Mouse (Mus musculus) liver, embryonic 16.5 days (tissue): Measurements from ENCODE around the gene Hbs1l. TPM values are rescaled to one million over a fixed set of nuclear protein-coding genes. Genes with fewer than 3 reads are reported as not detected.

ENCODE experiments used
- ATAC-seq: fragments of 200-750 bp; cut with Nextera tagmentation; 2 replicates; pipeline ENCODE4 v1.8.0; 2017; ENCODE audit warnings: low read depth, mild to moderate bottlenecking, moderate number of reproducible peaks, moderate library complexity
- H3K27ac ChIP-seq: fragments of 300-500 bp; sonication (generic); 2 replicates; pipeline ENCODE4 v1.5.1; 2014; ENCODE audit warnings: mild to moderate bottlenecking, low read length
- H3K27me3 ChIP-seq: fragments of 300-500 bp; sonication (generic); 2 replicates; pipeline ENCODE4 v1.6.1; 2014; ENCODE audit warnings: low read depth, low read length, mixed read lengths; ENCODE audit not compliant: control insufficient read depth, insufficient read depth
- H3K36me3 ChIP-seq: fragments of 300-500 bp; sonication (generic); 2 replicates; pipeline ENCODE4 v1.6.1; 2014; ENCODE audit warnings: mild to moderate bottlenecking; ENCODE audit not compliant: control insufficient read depth, insufficient read depth
- H3K4me1 ChIP-seq: fragments of 300-500 bp; sonication (generic); 2 replicates; pipeline ENCODE4 v1.6.1; 2014; ENCODE audit warnings: low read depth, low read length, mixed read lengths; ENCODE audit not compliant: control insufficient read depth
- H3K4me2 ChIP-seq: fragments of 300-500 bp; sonication (generic); 2 replicates; pipeline ENCODE4 v1.6.1; 2014; ENCODE audit warnings: low read depth, low read length, mixed read lengths
- H3K4me3 ChIP-seq: fragments of 300-500 bp; sonication (generic); 2 replicates; pipeline ENCODE4 v1.5.1; 2014; ENCODE audit warnings: low read depth, mild to moderate bottlenecking, low read length
- H3K9ac ChIP-seq: fragments of 300-500 bp; sonication (generic); 2 replicates; pipeline ENCODE4 v1.6.1; 2014; ENCODE audit warnings: low read depth, low read length
- H3K9me3 ChIP-seq: fragments of 300-500 bp; sonication (generic); replicated peaks from 2 replicates; pipeline ENCODE4 v1.6.1; 2016; ENCODE audit warnings: low read length; ENCODE audit not compliant: control insufficient read depth
- WGBS: fragments of 180-500 bp; shearing (Covaris S2); extraction: QIAGEN DNeasy Blood & Tissue Kit; methylation state at CpG from one replicate; pipeline ENCODE4 v1.1.7; 2014; ENCODE audit not compliant: insufficient replicate concordance; 5-methylcytosine and 5-hydroxymethylcytosine counted together
- polyA plus RNA-seq: library from polyadenylated mRNA; unstranded; fragments of >200 nt; fragmentation: Nextera tagmentation; extraction: Ambion mirVana; gene quantifications from 2 replicates; pipeline ENCODE4 v1.2.1, GENCODE M21; 2015

The Hbs1l gene
- 58.7 and 63.2 TPM in 2 replicates for polyA plus RNA-seq

- Histone ChIP-seq H3K27ac (peak within 1 kb of the TSS; percentile 75), H3K27me3 (no peaks in the 10 kb centered on the region), H3K4me3 (peak within 1 kb of the TSS; percentile 74), H3K36me3 (peaks cover 15% of the 10 kb centered on the region), H3K9me3 (no peaks in the 10 kb centered on the region), H3K9ac (peak within 1 kb of the TSS; percentile 95), H3K4me1 (peaks cover 17% of the 10 kb centered on the region), H3K4me2 (peak within 1 kb of the TSS; percentile 73)
- under 1% methylated on average over 71 of the region's 81 CpGs for WGBS
- ATAC-seq: peak; percentile 99
These were observed at the start of gene Hbs1l for GRCm38 (mm10) chr10:21295759-21296621. TSS of gene Hbs1l (plus strand) at chr10:21295979.

GRCm38 (mm10) chr10:21248556-21248955, 47.2 kb upstream of the Hbs1l start:
- ATAC-seq: no peak
- Histone ChIP-seq H3K27ac (no peak overlapping the region), H3K4me3 (no peak overlapping the region), H3K4me2 (no peak overlapping the region), H3K27me3 (no peaks in the 10 kb centered on the region), H3K4me1 (peaks cover 9% of the 10 kb centered on the region), H3K9me3 (no peaks in the 10 kb centered on the region), H3K9ac (no peak overlapping the region), H3K36me3 (no peaks in the 10 kb centered on the region)
- WGBS: 65% methylated on average over 4 of the region's 4 CpGs

- H3K36me3 ChIP-seq: no peaks in the 10 kb centered on the region
- H3K4me3 ChIP-seq: no peak overlapping the region
- no peaks in the 10 kb centered on the region for H3K9me3 ChIP-seq
- peak overlapping the region; percentile 11; the same call in 1 of the 2 replicates for H3K9ac ChIP-seq
- H3K27ac ChIP-seq: no peak overlapping the region; the same call in 1 of the 2 replicates
- no peaks in the 10 kb centered on the region for H3K27me3 ChIP-seq
- H3K4me2 ChIP-seq: no peak overlapping the region
- H3K4me1 ChIP-seq: peaks cover 13% of the 10 kb centered on the region
- WGBS: 48% methylated on average over 15 of the region's 15 CpGs
- peak; percentile 45; the same call in 1 of the 2 replicates for ATAC-seq
These were observed 43.8 kb upstream of the Hbs1l start for GRCm38 (mm10) chr10:21251881-21252534.

- peaks cover 15% of the 10 kb centered on the region for H3K4me1 ChIP-seq
- no peak overlapping the region for H3K4me2 ChIP-seq
- no peak overlapping the region for H3K9ac ChIP-seq
- no peaks in the 10 kb centered on the region for H3K36me3 ChIP-seq
- H3K27me3 ChIP-seq: no peaks in the 10 kb centered on the region
- H3K27ac ChIP-seq: no peak overlapping the region
- no peak overlapping the region for H3K4me3 ChIP-seq
- H3K9me3 ChIP-seq: no peaks in the 10 kb centered on the region
- 68% methylated on average over 4 of the region's 4 CpGs for WGBS
- ATAC-seq: no peak
These were observed 43.0 kb upstream of the Hbs1l start for GRCm38 (mm10) chr10:21252800-21253199.

GRCm38 (mm10) chr10:21254266-21255140, 41.3 kb upstream of the Hbs1l start:
- Histone ChIP-seq H3K27me3 (no peaks in the 10 kb centered on the region), H3K4me2 (0 out of 2 replicates have a peak overlapping the region, but pooled peaks have one; percentile 8), H3K9me3 (no peaks in the 10 kb centered on the region), H3K9ac (no peak overlapping the region), H3K4me3 (no peak overlapping the region), H3K36me3 (no peaks in the 10 kb centered on the region), H3K27ac (0 out of 2 replicates have a peak overlapping the region, but pooled peaks have one; percentile 19), H3K4me1 (peaks cover 17% of the 10 kb centered on the region)
- WGBS: 50% methylated on average over 12 of the region's 12 CpGs
- ATAC-seq: peak; percentile 28

- H3K36me3 ChIP-seq: no peaks in the 10 kb centered on the region
- H3K27me3 ChIP-seq: no peaks in the 10 kb centered on the region
- no peak overlapping the region for H3K4me2 ChIP-seq
- no peak overlapping the region for H3K9ac ChIP-seq
- no peaks in the 10 kb centered on the region for H3K9me3 ChIP-seq
- 0 out of 2 replicates have a peak, but pooled peaks have one; percentile 38 for ATAC-seq
- 69% methylated on average over 5 of the region's 5 CpGs for WGBS
- no peak overlapping the region for H3K27ac ChIP-seq
- peaks cover 36% of the 10 kb centered on the region for H3K4me1 ChIP-seq
- no peak overlapping the region for H3K4me3 ChIP-seq
These were observed 38.5 kb upstream of the Hbs1l start for GRCm38 (mm10) chr10:21257244-21257643.

GRCm38 (mm10) chr10:21259649-21260048, 36.1 kb upstream of the Hbs1l start:
- Histone ChIP-seq H3K9ac (no peak overlapping the region), H3K4me1 (peaks cover 29% of the 10 kb centered on the region), H3K27ac (peak overlapping the region; percentile 82), H3K9me3 (no peaks in the 10 kb centered on the region), H3K4me3 (no peak overlapping the region), H3K4me2 (no peak overlapping the region), H3K36me3 (no peaks in the 10 kb centered on the region), H3K27me3 (no peaks in the 10 kb centered on the region)
- 17% methylated on average over 2 of the region's 2 CpGs for WGBS
- peak; percentile 86 for ATAC-seq

- 38% methylated on average over 11 of the region's 11 CpGs for WGBS
- ATAC-seq: no peak
- no peak overlapping the region for H3K4me2 ChIP-seq
- peak overlapping the region; percentile 64 for H3K27ac ChIP-seq
- H3K4me1 ChIP-seq: peaks cover 63% of the 10 kb centered on the region
- H3K9ac ChIP-seq: no peak overlapping the region
- no peaks in the 10 kb centered on the region for H3K27me3 ChIP-seq
- H3K36me3 ChIP-seq: no peaks in the 10 kb centered on the region
- H3K9me3 ChIP-seq: no peaks in the 10 kb centered on the region
- H3K4me3 ChIP-seq: no peak overlapping the region
These were observed 30.6 kb upstream of the Hbs1l start for GRCm38 (mm10) chr10:21265188-21265587.
